In the genomic region with DNA sequence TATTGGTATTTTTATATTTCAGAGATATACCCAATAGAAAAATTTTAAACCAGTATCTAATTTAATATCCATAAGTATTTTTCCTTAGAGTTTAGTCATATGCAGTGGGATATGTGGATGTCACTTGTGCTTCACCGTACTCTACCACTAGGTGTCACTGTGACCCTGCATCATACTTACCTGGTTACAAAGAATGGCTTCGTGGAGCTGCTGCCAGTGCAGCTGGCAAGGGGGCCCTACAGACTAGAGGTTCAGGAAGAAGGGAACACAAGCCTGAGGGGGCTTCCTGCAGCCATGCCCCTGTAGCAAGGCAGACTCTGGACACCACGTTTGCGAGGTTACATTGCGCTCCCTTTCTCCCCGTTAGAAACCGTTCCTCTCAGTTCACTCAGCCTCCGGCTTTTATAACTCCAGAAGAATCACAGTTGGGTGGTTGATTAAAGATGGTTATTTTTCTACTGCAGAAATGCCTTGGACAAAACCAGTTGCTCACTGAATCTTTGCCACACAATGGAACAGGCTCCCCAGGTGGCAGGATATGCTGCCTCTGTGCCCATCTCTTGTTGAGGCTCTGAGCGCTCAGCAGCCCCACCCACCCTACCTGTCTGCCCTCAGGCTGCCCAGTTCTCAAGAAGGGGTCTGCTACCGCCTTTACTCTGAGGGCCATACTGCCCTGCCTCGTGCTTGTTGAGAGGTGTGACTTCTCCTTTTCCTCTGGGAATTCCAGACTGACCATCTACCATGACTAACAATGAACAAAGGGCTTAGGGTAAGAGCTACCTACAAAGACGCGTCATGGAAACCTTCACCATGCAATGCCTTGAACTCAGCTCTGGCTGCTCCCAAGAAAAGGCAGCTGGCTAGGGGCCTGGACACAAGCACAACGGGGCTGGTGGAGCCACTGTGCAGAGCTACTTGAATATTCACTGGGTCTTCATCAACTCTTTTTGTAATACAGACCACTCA, we compare ENCODE assay signal across 10 mouse cellular contexts. TPM values are rescaled to one million over a fixed set of nuclear protein-coding genes. Genes with fewer than 3 reads are reported as not detected.
DNase-seq lines count a peak whose midpoint lies in the region; ATAC-seq and TF ChIP-seq lines count a peak whose summit lies in the region.
"Had no signal": no experiment of that assay in that cellular context is flagged by ENCODE, and none has a peak within 500 bp of the region (broad histone marks: within the 10 kb centered on the region; RNA-seq: fewer than 3 reads in every experiment).

No protein-coding gene starts in this region.

- H3K36me3 ChIP-seq in kidney, embryonic 15.5 days = peaks cover 15% of the 10 kb centered on the region
- 0 out of 2 replicates have a peak, but pooled peaks cover 4% of the 10 kb centered on the region for H3K36me3 ChIP-seq in liver, embryonic 11.5 days (ENCODE audit: control insufficient read depth, insufficient read depth, low read length)
- H3K36me3 ChIP-seq in testis, adult 2 months (ENCODE audit: control insufficient read depth, insufficient read depth, low read length) = no peaks in the 10 kb centered on the region

- no peak overlapping the region for H3K27ac ChIP-seq in kidney, embryonic 15.5 days
- H3K27ac ChIP-seq in liver, embryonic 11.5 days (ENCODE audit: low read depth, low read length) = no peak overlapping the region
- H3K27ac ChIP-seq in testis, adult 2 months (ENCODE audit: control insufficient read depth, insufficient read depth, low read depth, low read length) = no peak overlapping the region
- H3K27ac ChIP-seq: embryonic facial prominence, embryonic 15.5 days; stomach, embryonic 15.5 days had no signal

- H3K27me3 ChIP-seq in kidney, embryonic 15.5 days = no peaks in the 10 kb centered on the region
- H3K27me3 ChIP-seq in liver, embryonic 11.5 days (replicated peaks; ENCODE audit: control insufficient read depth, insufficient read depth, low read length) = no peaks in the 10 kb centered on the region; the same call in 1 of the 2 replicates
- H3K27me3 ChIP-seq in testis, adult 2 months (ENCODE audit: control insufficient read depth, insufficient read depth, low read length) = no peaks in the 10 kb centered on the region
- H3K27me3 ChIP-seq: embryonic facial prominence, embryonic 15.5 days; stomach, embryonic 15.5 days had no signal

- peaks cover 9% of the 10 kb centered on the region; the same call in 1 of the 2 replicates for H3K4me1 ChIP-seq in kidney, embryonic 15.5 days
- H3K4me1 ChIP-seq in liver, embryonic 11.5 days (replicated peaks; ENCODE audit: control insufficient read depth, insufficient read depth, low read length) = peaks cover under 1% of the 10 kb centered on the region; the same call in 1 of the 2 replicates
- no peaks in the 10 kb centered on the region for H3K4me1 ChIP-seq in testis, adult 2 months (ENCODE audit: control insufficient read depth, insufficient read depth, low read length)
- H3K4me1 ChIP-seq: stomach, embryonic 15.5 days had no signal

- H3K4me2 ChIP-seq in kidney, embryonic 15.5 days = no peak overlapping the region
- no peak overlapping the region for H3K4me2 ChIP-seq in liver, embryonic 11.5 days
- H3K4me2 ChIP-seq: embryonic facial prominence, embryonic 15.5 days; stomach, embryonic 15.5 days had no signal

- ATAC-seq in kidney, embryonic 15.5 days (replicated peaks; ENCODE audit: low FRiP score) = peak; percentile 52; the same call in 1 of the 2 replicates
- ATAC-seq in liver, embryonic 11.5 days (replicated peaks; ENCODE audit: low FRiP score) = peak; percentile 31; the same call in 1 of the 2 replicates

- TF ChIP-seq CTCF in testis, adult 2 months (IDR thresholded peaks at IDR 0.05; ENCODE audit: control insufficient read depth, insufficient read depth, insufficient replicate concordance, low read depth, low read length) = peak; percentile 57; the same call in 1 of the 2 replicates

- no peaks in the 10 kb centered on the region for H3K9me3 ChIP-seq in kidney, embryonic 15.5 days (replicated peaks)
- no peaks in the 10 kb centered on the region for H3K9me3 ChIP-seq in liver, embryonic 11.5 days (ENCODE audit: control insufficient read depth, low read length)
- H3K9me3 ChIP-seq: embryonic facial prominence, embryonic 15.5 days; stomach, embryonic 15.5 days had no signal

- peak; percentile 90 for DNase-seq in 3T3-L1 (ENCODE audit: low read depth, low spot score)
- DNase-seq in adipocyte (ENCODE audit: low spot score) = peak; percentile 88
- peak; percentile 90 for DNase-seq in embryo, embryonic 10 days (ENCODE audit: low spot score)
- DNase-seq in heart, adult 8-10 months (ENCODE audit: low spot score) = peak; percentile 75
- DNase-seq in liver, embryonic 11.5 days (ENCODE audit: low spot score) = no peak
- DNase-seq in neural tube, embryonic 10.5 days (ENCODE audit: extremely low spot score, low spot score) = peak; percentile 78

- no peak overlapping the region for H3K9ac ChIP-seq in kidney, embryonic 15.5 days
- no peak overlapping the region for H3K9ac ChIP-seq in liver, embryonic 11.5 days (ENCODE audit: low read depth, low read length)
- H3K9ac ChIP-seq: embryonic facial prominence, embryonic 15.5 days; stomach, embryonic 15.5 days had no signal

- H3K4me3 ChIP-seq in kidney, embryonic 15.5 days (replicated peaks) = no peak overlapping the region
- no peak overlapping the region for H3K4me3 ChIP-seq in liver, embryonic 11.5 days (ENCODE audit: low read depth, low read length)
- H3K4me3 ChIP-seq in testis, adult 2 months (ENCODE audit: control insufficient read depth, low read depth, low read length) = no peak overlapping the region
- H3K4me3 ChIP-seq: embryonic facial prominence, embryonic 15.5 days; stomach, embryonic 15.5 days had no signal

- TF ChIP-seq POLR2A in testis, adult 2 months (IDR thresholded peaks at IDR 0.05; ENCODE audit: control insufficient read depth, low read depth, low read length) = no peak

- WGBS in kidney, embryonic 15.5 days = 52% methylated on average over 14 of the region's 14 CpGs
- WGBS in liver, embryonic 11.5 days = 58% methylated on average over 14 of the region's 14 CpGs

RNA-seq across cellular contexts. Expression of a gene that starts 25.8 kb away (rescaled TPM):
- total RNA-seq in heart, adult 8-10 months (2022) = 10 to 100 TPM in 1 of 4 experiments, 1 to 10 TPM in 3; 7.5 to 11.0 (median 8.7) TPM
- polyA plus RNA-seq in kidney, embryonic 15.5 days (2015; fragmentation: Nextera tagmentation; extraction: Ambion mirVana) = 28.9 and 39.8 TPM in 2 replicates
- polyA plus RNA-seq in liver, embryonic 11.5 days (2014; fragmentation: Nextera tagmentation; extraction: Ambion mirVana) = 3.4 and 4.8 TPM in 2 replicates
- 21.8 and 36.1 TPM in 2 replicates for polyA plus RNA-seq in testis, adult 2 months (2012; rRNA removed)

RNA-seq across cellular contexts. Expression of a gene that starts 40.4 kb away (rescaled TPM):
- total RNA-seq in heart, adult 8-10 months (2022) = 10 to 100 TPM; 13.9 to 25.6 (median 19.4) TPM
- 9.8 and 11.1 TPM in 2 replicates for polyA plus RNA-seq in kidney, embryonic 15.5 days (2015; fragmentation: Nextera tagmentation; extraction: Ambion mirVana)
- polyA plus RNA-seq in liver, embryonic 11.5 days (2014; fragmentation: Nextera tagmentation; extraction: Ambion mirVana) = 0.26 and 0.39 TPM in 2 replicates
- polyA plus RNA-seq in testis, adult 2 months (2012; rRNA removed) = 389 and 421 TPM in 2 replicates

Comparison
In these comparisons a context has a peak if more than half of its experiments do, and no peak if none do; other contexts are left out.
1. RNA of a gene that starts 40.4 kb away (polyA plus RNA-seq): 389 to 421 TPM in testis, adult 2 months; 9.8 to 11.1 TPM in kidney, embryonic 15.5 days and 0.26 to 0.39 TPM in liver, embryonic 11.5 days; every median in the first group is over 10 times any median in the second.